ENCODE assay signal across 20 mouse cellular contexts in genomic region chr17:44186871-44187270, GRCm38 (mm10).
"Had no signal": no experiment of that assay in that cellular context is flagged by ENCODE, and none has a peak within 500 bp of the region (broad histone marks: within the 10 kb centered on the region; RNA-seq: fewer than 3 reads in every experiment).

No protein-coding gene starts in this region.

- H3K27ac ChIP-seq: hindbrain, embryonic 13.5 days; hindbrain, embryonic 15.5 days; hindbrain, postnatal 0 days; kidney, postnatal 0 days; limb, embryonic 13.5 days; limb, embryonic 15.5 days; liver, embryonic 12.5 days; liver, embryonic 14.5 days had no signal

- H3K9ac ChIP-seq: heart, embryonic 15.5 days; hindbrain, embryonic 13.5 days; hindbrain, embryonic 15.5 days; limb, embryonic 13.5 days; limb, embryonic 15.5 days; liver, embryonic 12.5 days; liver, embryonic 14.5 days had no signal

- DNase-seq: gastrocnemius, postnatal 10 days; gastrocnemius, postnatal 36 days; heart, adult 18-20 months; kidney, adult 11 months; kidney, postnatal 14 days; layer of hippocampus, adult 9-11 months; layer of hippocampus, postnatal 36 days; left cerebral cortex, postnatal 4 days; lung, adult 18-20 months had no signal

- H3K36me3 ChIP-seq: heart, embryonic 15.5 days; hindbrain, embryonic 13.5 days; hindbrain, embryonic 15.5 days; limb, embryonic 13.5 days; limb, embryonic 15.5 days; liver, embryonic 12.5 days had no signal

- H3K9me3 ChIP-seq: heart, embryonic 15.5 days; hindbrain, embryonic 13.5 days; hindbrain, embryonic 15.5 days; limb, embryonic 13.5 days; limb, embryonic 15.5 days; liver, embryonic 12.5 days had no signal

- ATAC-seq: hindbrain, postnatal 0 days; intestine, embryonic 16.5 days; liver, embryonic 12.5 days had no signal

- H3K4me2 ChIP-seq: heart, embryonic 11.5 days; hindbrain, embryonic 13.5 days; hindbrain, embryonic 15.5 days; limb, embryonic 13.5 days; limb, embryonic 15.5 days; liver, embryonic 12.5 days had no signal

- H3K4me3 ChIP-seq: hindbrain, embryonic 13.5 days; hindbrain, embryonic 15.5 days; limb, embryonic 13.5 days; limb, embryonic 15.5 days; liver, embryonic 12.5 days had no signal
